Mouse (Mus musculus) erythroblast, embryonic 14.5 days (primary cell): Measurements from ENCODE around the gene Akap9. TPM values are rescaled to one million over a fixed set of nuclear protein-coding genes. Genes with fewer than 3 reads are reported as not detected.
"Not testable (repeated sequence)": the region's sequence is repeated elsewhere in the genome, so short reads cannot be mapped to it uniquely, and the experiment has no call there.

Source experiments
- H3K27me3 ChIP-seq: 2 replicates; pipeline ENCODE4 v1.6.1; 2012; ENCODE audit warnings: inconsistent platforms; ENCODE audit not compliant: control insufficient read depth
- H3K36me3 ChIP-seq: 2 replicates; pipeline ENCODE4 v1.6.1; 2012; ENCODE audit warnings: mild to moderate bottlenecking, inconsistent platforms; ENCODE audit not compliant: control insufficient read depth
- H3K4me1 ChIP-seq: 2 replicates; pipeline ENCODE4 v1.6.1; 2012; ENCODE audit warnings: inconsistent platforms; ENCODE audit not compliant: control insufficient read depth
- H3K4me3 ChIP-seq: replicated peaks from 2 replicates; pipeline ENCODE3; 2012; ENCODE audit warnings: moderate library complexity, mild to moderate bottlenecking, inconsistent platforms
- H3K9me3 ChIP-seq: 2 replicates; pipeline ENCODE4 v1.6.1; 2012; ENCODE audit warnings: low read length, inconsistent platforms, mixed read lengths; ENCODE audit not compliant: control insufficient read depth
- GATA1 ChIP-seq: IDR thresholded peaks from 2 replicates; pipeline ENCODE4 v1.6.1; 2012; ENCODE audit warnings: low read length, inconsistent platforms, mixed read lengths
- TAL1 ChIP-seq: IDR thresholded peaks from 3 replicates; pipeline ENCODE4 v1.6.1; 2012; ENCODE audit warnings: low read length, inconsistent platforms, mixed read lengths
- polyA plus RNA-seq: library from polyadenylated mRNA; stranded (reverse); fragments of >175 nt; gene quantifications from 2 replicates; pipeline ENCODE4 v1.2.3, GENCODE M21; 2012

Gene Akap9
- polyA plus RNA-seq, 1 experiment: 0.87 TPM

DNA sequence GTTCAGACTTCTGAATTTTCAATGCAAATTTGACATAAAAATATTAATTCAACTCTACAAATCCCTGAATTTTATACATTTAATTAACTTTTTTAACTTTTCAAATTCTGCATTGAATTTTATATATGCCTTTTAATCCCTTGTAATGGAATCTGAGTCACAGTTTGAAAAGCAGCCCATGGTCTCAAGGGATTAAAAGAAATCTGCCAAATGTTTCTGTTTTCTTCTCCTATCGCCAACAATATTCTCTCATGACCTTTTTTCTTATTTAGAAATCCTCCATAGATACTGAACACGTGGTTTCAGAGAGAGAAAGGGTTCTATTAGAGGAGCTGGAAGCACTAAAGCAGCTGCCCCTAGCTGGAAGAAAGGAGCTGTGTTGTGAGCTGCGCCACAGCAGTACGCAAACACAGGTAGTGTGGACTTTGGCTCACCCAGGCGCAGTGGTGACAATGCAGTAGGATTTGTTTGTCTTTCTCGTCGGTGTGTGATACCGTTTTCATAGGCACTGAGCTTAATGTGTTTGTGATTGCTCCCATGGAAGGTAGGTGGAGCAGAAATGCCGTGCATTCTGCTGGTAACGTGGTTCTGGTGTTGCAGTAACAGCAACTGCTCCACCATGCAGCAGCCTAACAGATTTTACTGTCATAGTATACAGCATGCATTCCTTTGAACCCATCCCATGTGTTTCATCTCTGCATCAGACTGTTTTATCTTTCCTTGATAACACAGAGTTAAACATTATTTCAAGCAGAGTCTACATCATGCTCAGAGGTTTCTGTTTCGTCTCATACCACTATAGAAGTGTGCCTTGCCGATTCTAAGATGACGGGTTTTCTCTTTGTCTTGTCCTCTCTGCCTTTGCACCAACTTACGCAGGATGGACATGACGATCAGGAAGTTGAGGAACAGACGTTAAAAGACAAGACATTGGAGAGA is 76.9 kb downstream of the Akap9 start:
- no peaks in the 10 kb centered on the region for H3K9me3 ChIP-seq
- H3K4me1 ChIP-seq: no peaks in the 10 kb centered on the region
- H3K36me3 ChIP-seq: peaks cover 19% of the 10 kb centered on the region
- H3K27me3 ChIP-seq: no peaks in the 10 kb centered on the region
- TF ChIP-seq GATA1 (no peak), TAL1 (no peak)
- no peak overlapping the region for H3K4me3 ChIP-seq

GRCm38 (mm10) chr5:4006606-4007005 is 78.8 kb downstream of the Akap9 start:
- no peaks in the 10 kb centered on the region for H3K4me1 ChIP-seq
- TF ChIP-seq GATA1 (no peak), TAL1 (no peak)
- peaks cover 25% of the 10 kb centered on the region for H3K36me3 ChIP-seq
- H3K9me3 ChIP-seq: no peaks in the 10 kb centered on the region
- no peaks in the 10 kb centered on the region for H3K27me3 ChIP-seq
- H3K4me3 ChIP-seq: no peak overlapping the region

- TF ChIP-seq GATA1: no peak
- no peak for TF ChIP-seq TAL1
- no peaks in the 10 kb centered on the region for H3K27me3 ChIP-seq
- H3K4me3 ChIP-seq: no peak overlapping the region
- no peaks in the 10 kb centered on the region for H3K9me3 ChIP-seq
- H3K36me3 ChIP-seq: peaks cover 30% of the 10 kb centered on the region
- H3K4me1 ChIP-seq: no peaks in the 10 kb centered on the region
Measured at GRCm38 (mm10) chr5:4008266-4008665, 80.4 kb downstream of the Akap9 start.

DNA sequence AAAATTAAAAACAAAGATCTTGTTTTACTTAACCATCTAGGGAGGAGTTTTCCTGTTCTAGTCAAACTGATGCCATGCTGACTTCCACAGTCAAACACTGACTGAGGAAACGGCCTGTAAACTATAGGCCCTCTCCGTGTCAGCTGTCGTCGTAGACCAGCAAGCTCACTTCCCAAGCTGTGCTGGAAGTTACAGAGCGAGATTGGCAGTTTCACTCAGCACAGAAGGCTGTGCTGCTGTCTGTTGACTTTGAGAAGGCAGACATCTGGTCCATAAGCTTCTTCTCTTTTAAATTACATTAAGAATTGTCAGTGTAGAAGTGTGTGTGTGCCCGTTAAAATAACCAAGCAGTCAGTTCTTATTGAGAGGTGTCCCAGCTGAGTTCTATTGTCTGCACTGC is 81.7 kb downstream of the Akap9 start:
- TF ChIP-seq TAL1 (no peak), GATA1 (no peak)
- no peaks in the 10 kb centered on the region for H3K4me1 ChIP-seq

GRCm38 (mm10) chr5:4017646-4018045 is 89.8 kb downstream of the Akap9 start:
- not testable (repeated sequence) for H3K9me3 ChIP-seq, H3K4me1 ChIP-seq, H3K27me3 ChIP-seq, H3K4me3 ChIP-seq
- peaks cover 15% of the 10 kb centered on the region for H3K36me3 ChIP-seq

More for the DNA sequence above, 81.7 kb downstream of the Akap9 start:
- Histone ChIP-seq H3K36me3 (peaks cover 30% of the 10 kb centered on the region), H3K9me3 (no peaks in the 10 kb centered on the region), H3K27me3 (no peaks in the 10 kb centered on the region), H3K4me3 (no peak overlapping the region)

- no peak overlapping the region for H3K4me3 ChIP-seq
- H3K9me3 ChIP-seq: no peaks in the 10 kb centered on the region
- peaks cover 7% of the 10 kb centered on the region for H3K36me3 ChIP-seq
- peaks cover 3% of the 10 kb centered on the region for H3K4me1 ChIP-seq
- H3K27me3 ChIP-seq: no peaks in the 10 kb centered on the region
- TF ChIP-seq TAL1: no peak
- no peak for TF ChIP-seq GATA1
Measured at GRCm38 (mm10) chr5:4019377-4019776, 91.5 kb downstream of the Akap9 start.

GRCm38 (mm10) chr5:4020018-4020417 is 92.2 kb downstream of the Akap9 start:
- Histone ChIP-seq H3K27me3 (no peaks in the 10 kb centered on the region), H3K4me1 (peaks cover 3% of the 10 kb centered on the region), H3K9me3 (no peaks in the 10 kb centered on the region), H3K4me3 (no peak overlapping the region), H3K36me3 (peaks cover 7% of the 10 kb centered on the region)
- TF ChIP-seq GATA1 (no peak), TAL1 (no peak)

DNA sequence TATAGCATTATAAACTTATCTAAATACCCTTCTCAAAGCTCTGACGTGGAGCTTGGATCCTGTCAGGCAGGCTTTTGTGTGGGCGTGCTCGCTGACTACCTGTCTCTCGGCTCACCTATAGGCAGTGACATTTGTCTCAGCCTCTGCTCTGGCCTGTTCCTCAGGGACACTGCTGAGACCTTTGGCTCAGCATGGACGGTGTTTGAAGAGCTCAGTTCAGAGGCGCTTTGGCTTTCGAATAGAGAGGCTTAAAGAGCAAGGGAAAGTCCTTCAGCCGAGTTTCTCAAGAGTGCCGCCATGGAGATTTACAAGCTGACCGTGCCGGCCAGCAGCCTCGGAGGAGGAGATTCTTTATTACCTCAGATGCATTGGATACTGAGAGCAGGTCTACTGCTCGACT is 95.3 kb downstream of the Akap9 start:
- peaks cover 4% of the 10 kb centered on the region; the same call in 1 of the 2 replicates for H3K36me3 ChIP-seq
- no peaks in the 10 kb centered on the region for H3K9me3 ChIP-seq
- H3K4me1 ChIP-seq: peaks cover 3% of the 10 kb centered on the region
- H3K4me3 ChIP-seq: no peak overlapping the region
- TF ChIP-seq GATA1: no peak
- TF ChIP-seq TAL1: no peak
- no peaks in the 10 kb centered on the region for H3K27me3 ChIP-seq

GRCm38 (mm10) chr5:4023742-4024681 is 96.2 kb downstream of the Akap9 start:
- Histone ChIP-seq H3K9me3 (no peaks in the 10 kb centered on the region), H3K4me1 (peaks cover 3% of the 10 kb centered on the region), H3K36me3 (peaks cover 4% of the 10 kb centered on the region; the same call in 1 of the 2 replicates), H3K4me3 (no peak overlapping the region), H3K27me3 (no peaks in the 10 kb centered on the region)
- TF ChIP-seq TAL1 (no peak), GATA1 (no peak)
